Mouse (Mus musculus): ENCODE results near the gene Gcg. TPM values are rescaled to one million over a fixed set of nuclear protein-coding genes. Genes with fewer than 3 reads are reported as not detected.

The Gcg gene
- total and polyA plus RNA-seq, 3 experiments = 0.17 TPM; not detected in 2

DNA sequence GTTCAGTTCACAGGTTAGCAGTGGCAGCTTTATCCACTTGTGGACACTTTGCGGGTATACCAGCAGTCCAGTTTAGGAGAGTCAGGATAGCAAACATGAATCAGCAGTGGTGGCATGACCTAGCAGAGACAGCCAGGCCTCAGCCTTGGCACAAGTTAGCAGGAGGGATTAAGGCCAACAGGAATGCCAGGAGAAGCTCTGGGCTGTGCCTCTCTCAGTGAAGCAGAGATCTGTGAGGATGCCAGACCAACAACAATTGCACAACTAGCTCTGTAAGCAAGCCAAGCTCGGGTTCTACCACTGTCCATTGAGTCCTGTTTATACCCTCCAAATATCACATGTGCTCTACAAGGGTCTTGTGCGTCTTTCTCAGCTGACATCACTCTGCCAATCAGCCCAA, 57.5 kb downstream of the Gcg start:
- dilution Hi-C loops (cut with MboI; ENCODE audit: extremely low pct_ligation_motif_present, extremely low pct_unique_long_range_greater_than_20kb, low sequenced_read_pairs) = no loop called here
- no peaks in the 10 kb centered on the region for H3K79me2 ChIP-seq (replicated peaks; ENCODE audit: control insufficient read depth, extremely low read depth, insufficient read depth, poor library complexity, severe bottlenecking)

More for the DNA sequence above, 57.5 kb downstream of the Gcg start:
- H3K27ac ChIP-seq (ENCODE audit: insufficient read depth, low read depth) = no peak overlapping the region
- H3K36me3 ChIP-seq (replicated peaks in 1 of 2; ENCODE audit: control insufficient read depth in 1 of 2, insufficient read depth in 1 of 2, low read length in 1 of 2) = no peaks in the 10 kb centered on the region
- no peaks in the 10 kb centered on the region for H3K4me1 ChIP-seq (ENCODE audit: control insufficient read depth in 1 of 2, insufficient read depth in 2 of 2)
- in situ Hi-C loops (cut with MboI; ENCODE audit: low pct_ligation_motif_present, low pct_unique_long_range_greater_than_20kb, low sequenced_read_pairs) = no loop called here
- no peak for TF ChIP-seq KAT2A (IDR thresholded peaks at IDR 0.05; ENCODE audit: insufficient replicate concordance, low read length)
- no peak for TF ChIP-seq JUN (IDR thresholded peaks at IDR 0.05; ENCODE audit: insufficient read depth, low read depth, low read length)
- TF ChIP-seq MXI1 (IDR thresholded peaks at IDR 0.05; ENCODE audit: low read depth, low read length) = no peak
- TF ChIP-seq EP300 (IDR thresholded peaks at IDR 0.05; ENCODE audit: low read length) = no peak
- TF ChIP-seq ZC3H11A (IDR thresholded peaks at IDR 0.05; ENCODE audit: low read depth, low read length) = no peak
- TF ChIP-seq CHD1 (IDR thresholded peaks at IDR 0.05; ENCODE audit: low read depth, low read length) = no peak
- TF ChIP-seq USF2 (conservative IDR thresholded peaks at IDR 0.05; ENCODE audit: low read depth, low read length) = no peak
- TF ChIP-seq ZMIZ1 (IDR thresholded peaks at IDR 0.05; ENCODE audit: low read depth, low read length) = no peak
- TF ChIP-seq MYC (IDR thresholded peaks at IDR 0.05; ENCODE audit: low read depth, low read length) = no peak
- no peak for TF ChIP-seq USF1 (IDR thresholded peaks at IDR 0.05; ENCODE audit: low read depth, low read length)
- TF ChIP-seq JUND (conservative IDR thresholded peaks at IDR 0.05; ENCODE audit: low read depth, low read length) = no peak
- no peaks in the 10 kb centered on the region for H3K9me3 ChIP-seq (replicated peaks; ENCODE audit: low read length)
- H3K9ac ChIP-seq (ENCODE audit: insufficient read depth, low read depth) = no peak overlapping the region
- no peak overlapping the region for H3K4me3 ChIP-seq (replicated peaks in 1 of 3; ENCODE audit: low read depth in 2 of 3, low read length in 2 of 3, poor library complexity in 1 of 3)
- H3K27me3 ChIP-seq (replicated peaks) = no peaks in the 10 kb centered on the region
- H3K4me2 ChIP-seq (ENCODE audit: insufficient read depth, low read depth, poor library complexity, severe bottlenecking) = no peak overlapping the region
- no peak for DNase-seq (ENCODE audit: extremely low read depth)

Other genes with a start within 250 kb of the Gcg start
- gene Dpp4, start 71.4 kb downstream of the Gcg start, total RNA-seq (2012; rRNA removed) = 2.4 and 3.6 TPM in 2 replicates
- gene Dpp4, start 71.4 kb downstream of the Gcg start, total RNA-seq (2014; rRNA removed) = 0.04 and 0.08 TPM in 2 replicates
- 0.29 and 0.61 TPM in 2 replicates for gene Dpp4, start 71.4 kb downstream of the Gcg start, polyA plus RNA-seq (2012; ENCODE audit: insufficient read length, low read depth)
- gene Fap, start 90.4 kb upstream of the Gcg start, total RNA-seq (2012; rRNA removed) = not detected in 2 replicates
- 0.15 and 0.19 TPM in 2 replicates for gene Fap, start 90.4 kb upstream of the Gcg start, total RNA-seq (2014; rRNA removed)
- gene Fap, start 90.4 kb upstream of the Gcg start, polyA plus RNA-seq (2012; ENCODE audit: insufficient read length, low read depth) = not detected in 2 replicates
- gene Ifih1, start 162.6 kb upstream of the Gcg start, total RNA-seq (2012; rRNA removed) = 1.6 and 2.0 TPM in 2 replicates
- gene Ifih1, start 162.6 kb upstream of the Gcg start, total RNA-seq (2014; rRNA removed) = 2.2 and 2.5 TPM in 2 replicates
- gene Ifih1, start 162.6 kb upstream of the Gcg start, polyA plus RNA-seq (2012; ENCODE audit: insufficient read length, low read depth) = 3.6 and 4.5 TPM in 2 replicates
- 4.7 and 5.2 TPM in 2 replicates for gene Gca, start 180.6 kb upstream of the Gcg start, total RNA-seq (2012; rRNA removed)
- 1.7 and 4.2 TPM in 2 replicates for gene Gca, start 180.6 kb upstream of the Gcg start, total RNA-seq (2014; rRNA removed)
- 10.1 and 10.9 TPM in 2 replicates for gene Gca, start 180.6 kb upstream of the Gcg start, polyA plus RNA-seq (2012; ENCODE audit: insufficient read length, low read depth)